Mouse (Mus musculus) neural tube, embryonic 13.5 days (tissue): ENCODE data around the gene Erp27. TPM values are rescaled to one million over a fixed set of nuclear protein-coding genes. Genes with fewer than 3 reads are reported as not detected.

ENCODE experiments used
- ATAC-seq: fragments of 200-750 bp; cut with Nextera tagmentation; 2 replicates; pipeline ENCODE4 v1.8.0; 2017; ENCODE audit warnings: low read depth, mild to moderate bottlenecking, moderate TSS enrichment, moderate library complexity
- H3K27ac ChIP-seq: fragments of 300-500 bp; sonication (generic); replicated peaks from 2 replicates; pipeline ENCODE4 v1.5.1; 2015; ENCODE audit warnings: moderate library complexity, mild to moderate bottlenecking, inconsistent platforms
- H3K27me3 ChIP-seq: fragments of 300-500 bp; sonication (generic); 2 replicates; pipeline ENCODE4 v1.6.1; 2015; ENCODE audit warnings: mild to moderate bottlenecking, inconsistent platforms
- H3K36me3 ChIP-seq: fragments of 300-500 bp; sonication (generic); 2 replicates; pipeline ENCODE4 v1.6.1; 2015; ENCODE audit warnings: mild to moderate bottlenecking, inconsistent platforms
- H3K4me1 ChIP-seq: fragments of 300-500 bp; sonication (generic); replicated peaks from 2 replicates; pipeline ENCODE4 v1.6.1; 2015; ENCODE audit warnings: inconsistent platforms
- H3K4me2 ChIP-seq: fragments of 300-500 bp; sonication (generic); 2 replicates; pipeline ENCODE4 v1.6.1; 2015; ENCODE audit warnings: inconsistent platforms, mild to moderate bottlenecking, moderate library complexity
- H3K4me3 ChIP-seq: fragments of 300-500 bp; sonication (generic); 2 replicates; pipeline ENCODE4 v1.5.1; 2015; ENCODE audit warnings: mild to moderate bottlenecking, inconsistent platforms
- H3K9ac ChIP-seq: fragments of 300-500 bp; sonication (generic); 2 replicates; pipeline ENCODE4 v1.6.1; 2015; ENCODE audit warnings: moderate library complexity, mild to moderate bottlenecking, inconsistent platforms
- H3K9me3 ChIP-seq: fragments of 300-500 bp; sonication (generic); 2 replicates; pipeline ENCODE4 v1.6.1; 2016; ENCODE audit warnings: inconsistent platforms
- WGBS: fragments of 180-500 bp; shearing (Covaris S2); methylation state at CpG from one replicate; pipeline ENCODE4 v1.1.7; 2015; 5-methylcytosine and 5-hydroxymethylcytosine counted together
- polyA plus RNA-seq: library from polyadenylated mRNA; unstranded; fragments of >200 nt; fragmentation: Nextera tagmentation; extraction: Ambion mirVana; gene quantifications from 2 replicates; pipeline ENCODE4 v1.2.1, GENCODE M21; 2015

Gene Erp27
- polyA plus RNA-seq, 1 experiment from 2014 or later: not detected

GRCm38 (mm10) chr6:136917885-136918284 is 4.1 kb downstream of the Erp27 start:
- no peak overlapping the region for H3K4me3 ChIP-seq
- H3K4me1 ChIP-seq: peaks cover 8% of the 10 kb centered on the region
- H3K9me3 ChIP-seq: no peaks in the 10 kb centered on the region
- ATAC-seq: no peak
- H3K4me2 ChIP-seq: no peak overlapping the region
- 0 out of 2 replicates have a peak, but pooled peaks cover 5% of the 10 kb centered on the region for H3K27me3 ChIP-seq
- no peaks in the 10 kb centered on the region for H3K36me3 ChIP-seq
- H3K9ac ChIP-seq: no peak overlapping the region
- H3K27ac ChIP-seq: no peak overlapping the region
- whole genome bisulfite sequencing: 2% methylated on average over 2 of the region's 2 CpGs

DNA sequence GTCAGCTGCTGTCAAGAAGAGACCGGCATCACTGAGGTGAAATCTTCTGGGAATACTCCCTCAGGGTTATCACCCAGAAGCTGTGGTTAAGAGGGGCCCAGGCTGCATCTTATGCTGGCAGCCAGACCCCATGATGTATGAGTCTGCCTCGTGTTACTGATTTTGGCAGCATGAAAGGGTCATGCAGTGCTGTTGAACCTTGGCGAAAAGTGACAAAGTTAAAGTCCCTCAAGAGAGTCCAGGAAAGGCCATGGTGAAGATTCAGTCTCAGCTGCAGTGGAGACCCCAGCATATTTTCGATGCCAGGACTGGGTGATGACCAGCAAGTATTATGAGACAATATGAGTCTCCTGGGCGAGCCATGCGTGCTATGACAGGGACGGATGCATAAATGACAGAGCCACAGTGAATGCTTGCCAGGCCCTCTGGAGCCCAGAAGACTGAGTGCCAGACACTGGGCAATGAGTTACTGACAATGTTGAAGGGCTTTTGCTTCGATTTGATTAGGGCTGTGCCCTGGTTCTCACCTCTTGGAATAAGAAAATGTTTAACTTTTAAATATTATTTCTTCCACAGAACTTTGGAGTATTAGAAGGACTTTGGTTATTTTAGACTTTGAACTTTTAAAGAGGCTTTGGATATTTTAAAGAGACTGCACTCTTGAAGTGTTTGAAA is 6.1 kb downstream of the Erp27 start:
- Histone ChIP-seq H3K9me3 (no peaks in the 10 kb centered on the region), H3K9ac (no peak overlapping the region), H3K4me3 (no peak overlapping the region), H3K4me1 (peaks cover 8% of the 10 kb centered on the region), H3K4me2 (no peak overlapping the region), H3K27me3 (0 out of 2 replicates have a peak, but pooled peaks cover 5% of the 10 kb centered on the region), H3K36me3 (no peaks in the 10 kb centered on the region), H3K27ac (no peak overlapping the region)
- 86% methylated on average over 8 of the region's 8 CpGs for WGBS
- no peak for ATAC-seq

GRCm38 (mm10) chr6:136914234-136914633 is 7.7 kb downstream of the Erp27 start:
- Histone ChIP-seq H3K4me2 (no peak overlapping the region), H3K9me3 (no peaks in the 10 kb centered on the region), H3K27ac (no peak overlapping the region), H3K27me3 (0 out of 2 replicates have a peak, but pooled peaks cover 5% of the 10 kb centered on the region), H3K4me1 (peaks cover 8% of the 10 kb centered on the region), H3K36me3 (no peaks in the 10 kb centered on the region), H3K9ac (no peak overlapping the region), H3K4me3 (no peak overlapping the region)
- 92% methylated on average over 6 of the region's 6 CpGs for WGBS
- ATAC-seq: no peak

DNA sequence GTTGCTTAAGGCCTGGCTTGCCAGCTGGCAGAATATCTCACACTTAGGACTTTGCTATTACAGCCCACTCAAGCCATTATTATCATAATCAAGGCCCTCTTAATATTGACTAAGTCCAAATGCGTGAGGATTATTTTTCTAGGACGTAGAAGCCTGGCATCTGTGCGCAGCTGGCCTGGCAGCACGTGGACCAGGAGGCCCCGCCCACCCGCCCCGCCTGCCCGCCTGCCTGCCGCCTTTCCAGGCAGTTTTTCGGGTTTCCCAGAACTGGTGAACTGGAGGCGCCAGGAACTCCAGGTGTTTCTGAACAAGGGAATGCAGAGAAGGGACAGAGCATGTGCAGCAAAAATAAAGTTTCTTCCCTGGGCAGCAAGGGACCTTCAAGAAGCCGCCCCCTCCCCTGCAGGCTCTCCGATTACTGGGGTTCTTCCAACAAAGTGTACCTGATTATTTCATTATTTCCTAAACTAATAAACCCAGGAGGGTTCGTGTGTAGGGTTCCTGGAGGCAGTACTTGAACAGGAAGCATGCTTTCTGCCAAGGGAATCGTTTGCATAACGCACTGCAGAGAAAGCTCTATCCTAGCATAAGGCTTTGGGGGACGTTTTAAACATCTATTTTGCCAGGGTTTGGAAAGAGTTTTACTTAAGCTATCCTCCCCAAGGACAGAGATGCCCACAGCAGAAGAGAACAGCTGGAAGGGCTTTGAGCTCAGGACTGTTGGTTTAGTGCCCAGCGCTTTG is 8.4 kb downstream of the Erp27 start:
- Histone ChIP-seq H3K9ac (peak overlapping the region; percentile 41), H3K4me3 (peak overlapping the region; percentile 19), H3K9me3 (no peaks in the 10 kb centered on the region), H3K4me2 (peak overlapping the region; percentile 52), H3K27me3 (0 out of 2 replicates have a peak, but pooled peaks cover 5% of the 10 kb centered on the region), H3K36me3 (no peaks in the 10 kb centered on the region), H3K4me1 (peaks cover 8% of the 10 kb centered on the region), H3K27ac (no peak overlapping the region)
- WGBS: 16% methylated on average over 18 of the region's 18 CpGs
- peak; percentile 43; the same call in 1 of the 2 replicates for ATAC-seq

DNA sequence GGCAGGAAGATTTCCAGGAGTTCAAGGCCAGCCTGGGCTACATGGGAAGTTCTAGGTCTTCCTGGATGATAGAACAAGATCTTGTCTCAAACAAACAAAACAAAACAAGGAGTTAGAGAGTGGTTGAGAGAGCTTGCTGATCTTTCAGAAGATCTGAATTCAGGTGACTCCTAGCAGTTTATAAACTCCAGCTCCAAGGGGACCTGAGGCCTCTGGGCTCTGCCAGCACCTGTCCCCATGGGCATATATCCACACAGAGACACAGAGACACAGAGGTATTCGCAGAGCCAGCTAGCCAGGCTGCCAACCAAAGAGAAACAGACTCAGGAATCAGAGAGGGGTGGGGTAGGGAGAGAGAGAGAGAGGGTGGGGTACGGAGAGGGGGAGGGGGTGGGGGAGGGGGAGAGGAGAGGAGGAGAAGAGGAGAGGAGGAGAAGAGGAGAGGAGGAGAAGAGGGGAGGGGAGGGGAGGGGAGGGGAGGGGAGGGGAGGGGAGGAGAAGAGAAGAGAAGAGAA is 9.2 kb downstream of the Erp27 start:
- no peak for ATAC-seq
- Histone ChIP-seq H3K36me3 (no peaks in the 10 kb centered on the region), H3K27me3 (0 out of 2 replicates have a peak, but pooled peaks cover 5% of the 10 kb centered on the region), H3K4me1 (peaks cover 8% of the 10 kb centered on the region), H3K9ac (no peak overlapping the region), H3K4me3 (no peak overlapping the region), H3K4me2 (no peak overlapping the region), H3K27ac (no peak overlapping the region), H3K9me3 (no peaks in the 10 kb centered on the region)
- WGBS: 80% methylated on average over 1 of the region's 2 CpGs

- 77% methylated on average over 9 of the region's 9 CpGs for WGBS
- Histone ChIP-seq H3K4me1 (peaks cover 11% of the 10 kb centered on the region), H3K4me2 (no peak overlapping the region), H3K9me3 (no peaks in the 10 kb centered on the region), H3K4me3 (no peak overlapping the region), H3K27ac (no peak overlapping the region), H3K9ac (no peak overlapping the region), H3K36me3 (no peaks in the 10 kb centered on the region), H3K27me3 (0 out of 2 replicates have a peak, but pooled peaks cover 5% of the 10 kb centered on the region)
- ATAC-seq: no peak
Measured at GRCm38 (mm10) chr6:136910247-136910890, 11.6 kb downstream of the Erp27 start.

GRCm38 (mm10) chr6:136906937-136907293 is 15.1 kb downstream of the Erp27 start:
- no peaks in the 10 kb centered on the region for H3K27me3 ChIP-seq
- no peak overlapping the region for H3K9ac ChIP-seq
- no peak overlapping the region for H3K27ac ChIP-seq
- ATAC-seq: no peak
- no peak overlapping the region for H3K4me2 ChIP-seq
- no peak overlapping the region for H3K4me3 ChIP-seq
- H3K9me3 ChIP-seq: no peaks in the 10 kb centered on the region
- WGBS: 78% methylated on average over 10 of the region's 10 CpGs
- H3K4me1 ChIP-seq: 0 out of 2 replicates have a peak, but pooled peaks cover 3% of the 10 kb centered on the region
- H3K36me3 ChIP-seq: no peaks in the 10 kb centered on the region

DNA sequence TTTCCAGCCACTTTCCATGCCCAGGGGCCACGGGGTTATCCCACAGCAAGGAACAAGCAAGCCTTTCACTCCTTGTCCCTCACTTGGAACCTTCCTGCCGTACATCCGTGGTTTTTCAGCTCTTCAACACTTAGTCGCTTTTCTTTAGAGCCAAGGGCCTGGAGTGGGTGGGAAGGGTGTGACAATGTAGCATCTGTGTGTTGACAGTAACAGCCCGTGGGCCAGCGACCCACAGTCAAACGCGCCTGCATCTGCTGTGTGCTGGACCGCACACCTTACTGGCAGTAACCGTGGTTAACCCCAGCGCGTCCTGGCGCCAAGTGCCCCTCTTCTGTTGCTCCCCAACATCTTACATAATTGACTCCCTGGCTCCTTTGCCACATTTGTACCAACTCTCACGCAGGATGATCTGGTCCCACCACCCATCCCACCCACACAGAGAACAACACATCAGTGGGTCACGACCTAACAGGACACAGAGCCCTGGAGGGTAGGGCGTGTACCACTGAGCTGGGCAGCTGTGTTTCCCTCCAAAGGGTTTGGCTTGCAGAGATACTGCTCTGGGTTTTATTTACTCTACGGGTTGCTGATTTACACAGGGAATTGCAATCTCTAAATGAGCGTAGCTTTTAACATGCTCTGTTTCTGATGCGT is 15.6 kb downstream of the Erp27 start:
- Histone ChIP-seq H3K4me2 (no peak overlapping the region), H3K27ac (no peak overlapping the region), H3K4me3 (no peak overlapping the region), H3K27me3 (no peaks in the 10 kb centered on the region), H3K9me3 (no peaks in the 10 kb centered on the region), H3K36me3 (no peaks in the 10 kb centered on the region), H3K4me1 (0 out of 2 replicates have a peak, but pooled peaks cover 3% of the 10 kb centered on the region), H3K9ac (no peak overlapping the region)
- no peak for ATAC-seq
- 81% methylated on average over 19 of the region's 19 CpGs for WGBS

- no peak overlapping the region for H3K4me2 ChIP-seq
- H3K9ac ChIP-seq: no peak overlapping the region
- H3K27me3 ChIP-seq: no peaks in the 10 kb centered on the region
- H3K9me3 ChIP-seq: no peaks in the 10 kb centered on the region
- ATAC-seq: no peak
- 72% methylated on average over 8 of the region's 8 CpGs for WGBS
- H3K27ac ChIP-seq: no peak overlapping the region
- 0 out of 2 replicates have a peak, but pooled peaks cover 3% of the 10 kb centered on the region for H3K4me1 ChIP-seq
- H3K36me3 ChIP-seq: no peaks in the 10 kb centered on the region
- no peak overlapping the region for H3K4me3 ChIP-seq
Measured at GRCm38 (mm10) chr6:136903885-136904470, 18.0 kb downstream of the Erp27 start.

DNA sequence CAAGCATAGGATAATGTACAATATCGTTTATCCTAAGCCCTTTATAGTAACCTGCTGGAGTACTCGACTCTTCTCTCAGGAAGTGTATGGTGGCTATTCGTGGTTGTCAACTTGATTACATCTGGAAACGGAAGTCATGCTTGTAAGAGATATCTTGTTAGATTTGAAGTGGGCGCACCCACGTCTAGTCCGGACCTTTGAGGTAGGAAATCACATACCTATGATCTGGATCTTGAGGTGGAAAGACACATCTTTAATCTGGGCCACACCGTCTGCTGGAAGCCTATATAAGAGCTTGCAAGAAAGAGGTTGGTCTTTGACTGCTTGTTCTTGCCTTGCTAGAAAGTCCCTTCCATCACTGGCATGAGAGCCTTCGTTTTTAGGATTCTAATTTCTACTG is 19.5 kb downstream of the Erp27 start:
- Histone ChIP-seq H3K4me1 (0 out of 2 replicates have a peak, but pooled peaks cover 3% of the 10 kb centered on the region), H3K9ac (no peak overlapping the region), H3K27ac (no peak overlapping the region), H3K4me3 (no peak overlapping the region), H3K36me3 (no peaks in the 10 kb centered on the region), H3K27me3 (no peaks in the 10 kb centered on the region), H3K4me2 (no peak overlapping the region), H3K9me3 (no peaks in the 10 kb centered on the region)
- 91% methylated on average over 9 of the region's 9 CpGs for WGBS
- ATAC-seq: no peak

DNA sequence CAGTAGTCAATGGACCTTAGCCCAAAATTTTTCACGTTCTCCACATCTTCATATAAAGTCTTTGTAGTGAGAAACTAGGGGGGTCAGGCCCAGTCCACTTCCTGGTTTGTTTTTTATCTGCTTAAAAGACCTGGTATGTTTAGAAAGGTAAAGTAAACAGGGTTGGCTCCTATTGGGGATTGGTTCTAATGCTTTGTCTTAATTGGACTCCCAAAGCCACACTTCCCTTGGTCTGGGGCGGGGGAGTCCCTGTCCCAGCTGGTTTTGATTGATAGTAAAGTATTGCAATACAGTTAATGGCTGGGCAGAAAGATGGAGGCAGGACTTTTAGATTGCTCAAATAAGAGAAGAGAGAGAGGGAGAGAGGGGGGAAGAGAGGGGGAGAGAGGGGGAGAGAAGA is 21.0 kb downstream of the Erp27 start:
- H3K27me3 ChIP-seq: no peaks in the 10 kb centered on the region
- H3K9ac ChIP-seq: no peak overlapping the region
- H3K4me1 ChIP-seq: no peaks in the 10 kb centered on the region
- no peak overlapping the region for H3K27ac ChIP-seq
- no peaks in the 10 kb centered on the region for H3K9me3 ChIP-seq
- H3K36me3 ChIP-seq: no peaks in the 10 kb centered on the region
- ATAC-seq: no peak
- H3K4me3 ChIP-seq: no peak overlapping the region
- H3K4me2 ChIP-seq: no peak overlapping the region
- 80% methylated on average over 2 of the region's 2 CpGs for WGBS
